Mouse (Mus musculus): ENCODE results near the gene Kcnn1. TPM values are rescaled to one million over a fixed set of nuclear protein-coding genes. Genes with fewer than 3 reads are reported as not detected.
A peak's percentile ranks its signal among the peaks of the same experiment; 100 is the strongest.

Kcnn1 gene
- polyA plus RNA-seq, 1 experiment from 2014 or later, result 2.0 TPM

DNA sequence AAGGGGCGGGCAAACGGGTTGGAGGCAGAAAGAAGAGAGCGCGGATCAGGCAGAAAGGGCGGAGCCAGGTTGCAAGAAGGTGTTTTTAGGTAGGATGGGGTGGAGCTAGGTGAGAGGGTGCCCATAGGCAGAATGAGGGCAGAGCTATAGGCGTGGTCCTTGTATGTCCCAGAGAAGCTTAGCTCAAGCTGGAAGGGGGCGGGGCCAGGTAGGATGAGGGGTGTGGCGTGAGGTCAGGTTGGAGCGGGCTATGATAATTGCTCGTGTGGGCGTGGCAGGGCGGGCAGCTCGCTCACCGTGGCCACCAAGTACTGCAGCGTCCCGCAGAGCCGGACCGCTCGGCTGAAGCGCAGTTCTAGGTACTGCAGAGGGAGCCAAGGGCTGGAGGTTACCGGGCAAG lies 28.3 kb upstream of the Kcnn1 start:
- H3K4me2 ChIP-seq (replicated peaks), result peak overlapping the region; percentile 57
- H3K4me1 ChIP-seq (replicated peaks), result peaks cover 22% of the 10 kb centered on the region
- peaks cover 23% of the 10 kb centered on the region for H3K36me3 ChIP-seq
- H3K4me3 ChIP-seq (replicated peaks), result 0 out of 2 replicates have a peak overlapping the region, but pooled peaks have one; percentile 2
- 8% methylated on average over 21 of the region's 21 CpGs for WGBS
- no peak overlapping the region for H3K9ac ChIP-seq
- H3K27me3 ChIP-seq (replicated peaks), result peaks cover 39% of the 10 kb centered on the region
- peak; percentile 79 for ATAC-seq
- H3K27ac ChIP-seq, result no peak overlapping the region
- H3K9me3 ChIP-seq, result no peaks in the 10 kb centered on the region

DNA sequence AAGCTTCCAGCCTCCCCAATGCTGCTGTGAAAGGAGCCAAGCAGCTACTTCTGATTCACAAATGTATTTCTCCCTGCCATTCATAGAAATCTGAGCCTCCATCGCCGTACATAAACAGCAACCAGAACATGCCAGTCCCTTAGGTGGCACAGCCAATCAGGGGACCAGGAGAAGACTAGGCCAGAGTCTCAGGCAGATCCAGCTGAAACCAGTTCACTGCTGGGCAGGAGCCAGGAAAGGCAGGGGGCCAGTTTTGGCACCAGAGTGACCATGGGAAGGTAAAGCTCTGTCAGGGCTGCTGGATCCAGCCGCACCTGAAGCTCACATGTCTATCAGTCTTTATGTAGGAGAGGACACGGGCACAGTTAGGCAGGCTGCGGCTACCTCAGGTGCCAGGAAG lies 27.6 kb upstream of the Kcnn1 start:
- no peak overlapping the region for H3K4me3 ChIP-seq (replicated peaks)
- no peak overlapping the region for H3K9ac ChIP-seq
- no peak for ATAC-seq
- H3K4me2 ChIP-seq (replicated peaks), result no peak overlapping the region
- H3K36me3 ChIP-seq, result peaks cover 21% of the 10 kb centered on the region
- WGBS, result 95% methylated on average over 5 of the region's 5 CpGs
- H3K9me3 ChIP-seq, result no peaks in the 10 kb centered on the region
- peaks cover 20% of the 10 kb centered on the region for H3K4me1 ChIP-seq (replicated peaks)
- H3K27me3 ChIP-seq (replicated peaks), result peaks cover 42% of the 10 kb centered on the region
- H3K27ac ChIP-seq, result no peak overlapping the region

DNA sequence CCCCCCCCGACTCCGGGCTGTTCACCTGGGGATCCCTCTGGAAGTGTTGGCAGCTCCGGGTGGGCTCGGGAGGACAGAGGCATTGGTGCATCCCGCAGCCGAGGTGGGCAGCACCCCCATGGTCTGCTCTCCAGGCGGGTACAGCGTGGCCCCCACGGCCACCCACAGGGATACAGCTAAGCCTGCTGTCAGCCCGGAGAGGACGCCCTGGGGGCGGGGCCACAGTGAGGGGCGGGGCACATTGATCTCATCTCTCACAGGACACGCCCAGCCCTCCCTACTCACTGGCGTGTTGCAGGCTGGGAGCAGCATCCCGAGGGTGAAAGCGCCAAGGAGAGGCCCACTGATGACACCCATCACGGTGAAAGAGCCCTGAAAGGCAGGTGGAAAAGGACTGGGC lies 24.6 kb upstream of the Kcnn1 start:
- Histone ChIP-seq H3K4me2 (replicated peaks) (peak overlapping the region; percentile 37), H3K4me1 (replicated peaks) (peaks cover 11% of the 10 kb centered on the region), H3K9ac (no peak overlapping the region), H3K36me3 (no peaks in the 10 kb centered on the region), H3K27me3 (replicated peaks) (peaks cover 33% of the 10 kb centered on the region), H3K4me3 (replicated peaks) (no peak overlapping the region), H3K27ac (no peak overlapping the region), H3K9me3 (no peaks in the 10 kb centered on the region)
- no peak for ATAC-seq
- WGBS, result 9% methylated on average over 17 of the region's 18 CpGs

DNA sequence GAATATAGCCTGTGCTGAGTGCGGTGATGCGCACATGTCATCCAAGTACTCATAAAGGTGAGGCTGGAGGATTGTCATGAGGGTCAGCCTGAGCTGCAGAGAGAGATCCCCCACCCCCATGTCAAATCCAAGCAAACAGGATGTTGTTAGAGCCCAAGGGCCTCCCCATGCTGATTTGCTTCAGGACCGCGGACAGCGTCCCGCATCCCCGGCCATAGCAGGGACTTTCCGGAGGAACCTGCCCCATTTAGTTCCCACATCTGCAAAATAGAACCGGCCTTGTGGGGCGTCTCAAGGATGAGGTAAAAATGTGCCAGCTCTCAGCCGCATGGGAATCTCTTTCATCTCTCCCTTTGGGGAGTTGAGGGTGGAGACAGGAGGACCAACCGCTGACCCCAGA lies 22.6 kb upstream of the Kcnn1 start:
- 0 out of 2 replicates have a peak, but pooled peaks cover 4% of the 10 kb centered on the region for H3K4me1 ChIP-seq (replicated peaks)
- H3K27ac ChIP-seq, result no peak overlapping the region
- H3K27me3 ChIP-seq (replicated peaks), result peaks cover 12% of the 10 kb centered on the region; the same call in 1 of the 2 replicates
- no peaks in the 10 kb centered on the region for H3K9me3 ChIP-seq
- H3K4me2 ChIP-seq (replicated peaks), result no peak overlapping the region
- no peak for ATAC-seq
- WGBS, result 17% methylated on average over 12 of the region's 12 CpGs
- H3K9ac ChIP-seq, result no peak overlapping the region
- no peaks in the 10 kb centered on the region for H3K36me3 ChIP-seq
- H3K4me3 ChIP-seq (replicated peaks), result no peak overlapping the region

DNA sequence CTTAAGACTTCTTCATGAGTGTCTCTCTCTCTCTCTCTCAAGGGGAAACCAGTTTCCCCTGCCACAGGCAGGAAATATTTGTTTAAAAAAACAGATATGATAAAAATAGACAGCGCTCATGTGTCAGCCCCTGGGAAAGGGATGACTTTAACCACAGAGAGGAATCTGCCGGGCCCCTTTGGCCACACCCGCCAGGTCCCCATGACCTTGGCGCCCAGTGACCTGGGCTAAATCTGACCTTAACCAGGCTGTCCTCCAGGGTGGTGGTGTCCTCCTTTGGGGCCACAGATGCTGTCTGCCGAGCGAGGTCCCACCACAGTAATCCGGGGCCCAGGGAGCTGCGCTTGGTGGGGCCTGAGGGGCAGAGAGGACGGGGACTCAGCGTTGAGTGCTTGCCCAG lies 21.6 kb upstream of the Kcnn1 start:
- no peak for ATAC-seq

DNA sequence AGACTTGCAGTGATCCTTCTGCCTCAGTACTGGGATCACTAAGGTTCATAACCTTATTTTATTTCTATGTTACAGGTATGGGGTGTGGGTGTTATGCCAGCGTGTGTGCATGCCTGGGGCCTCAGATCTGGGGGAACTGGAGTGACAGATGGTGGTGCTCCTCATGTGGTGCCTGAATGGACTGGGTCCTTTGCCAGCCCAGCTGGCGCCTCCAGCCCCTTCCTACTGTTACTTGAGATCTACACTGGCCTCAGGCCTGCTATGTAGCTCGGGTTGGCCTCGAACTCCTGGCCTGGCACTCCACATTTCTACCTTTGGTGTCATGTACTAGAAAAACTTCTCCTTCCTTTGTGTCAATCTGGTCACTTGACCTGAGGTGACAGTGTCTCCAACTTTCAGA lies 21.1 kb upstream of the Kcnn1 start:
- WGBS, result 77% methylated on average over 4 of the region's 4 CpGs
- H3K4me3 ChIP-seq (replicated peaks), result no peak overlapping the region
- H3K9me3 ChIP-seq, result no peaks in the 10 kb centered on the region
- H3K9ac ChIP-seq, result no peak overlapping the region
- ATAC-seq, result no peak
- H3K27ac ChIP-seq, result no peak overlapping the region
- H3K27me3 ChIP-seq (replicated peaks), result peaks cover 8% of the 10 kb centered on the region; the same call in 1 of the 2 replicates
- no peak overlapping the region for H3K4me2 ChIP-seq (replicated peaks)
- H3K4me1 ChIP-seq (replicated peaks), result 0 out of 2 replicates have a peak, but pooled peaks cover 4% of the 10 kb centered on the region
- no peaks in the 10 kb centered on the region for H3K36me3 ChIP-seq

More for the DNA sequence above, 21.6 kb upstream of the Kcnn1 start:
- Histone ChIP-seq H3K4me1 (replicated peaks) (0 out of 2 replicates have a peak, but pooled peaks cover 4% of the 10 kb centered on the region), H3K27ac (no peak overlapping the region), H3K4me2 (replicated peaks) (no peak overlapping the region), H3K36me3 (no peaks in the 10 kb centered on the region), H3K27me3 (replicated peaks) (peaks cover 7% of the 10 kb centered on the region; the same call in 1 of the 2 replicates), H3K4me3 (replicated peaks) (no peak overlapping the region), H3K9me3 (no peaks in the 10 kb centered on the region), H3K9ac (no peak overlapping the region)
- 79% methylated on average over 10 of the region's 10 CpGs for WGBS

DNA sequence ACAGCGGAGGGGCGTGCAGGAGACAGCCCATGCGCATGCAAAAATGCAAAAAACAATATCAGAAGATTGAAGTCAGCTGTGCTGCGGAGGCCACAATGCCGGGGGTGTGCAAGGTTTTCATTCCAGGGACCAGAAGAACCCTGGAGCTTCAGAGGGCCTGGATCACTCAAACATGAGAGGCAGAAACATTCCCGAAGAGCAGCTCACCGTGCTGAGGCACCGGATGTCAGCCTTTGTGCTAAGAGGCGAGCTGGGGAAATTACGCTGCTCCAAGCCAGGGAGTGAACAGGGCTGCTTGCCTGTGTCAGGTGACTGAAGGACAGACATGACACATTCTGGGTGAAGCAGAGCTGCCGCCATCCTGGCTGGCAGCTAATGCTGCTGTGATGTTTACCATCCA lies 17.5 kb upstream of the Kcnn1 start:
- no peak for ATAC-seq
- WGBS, result 29% methylated on average over 11 of the region's 11 CpGs

DNA sequence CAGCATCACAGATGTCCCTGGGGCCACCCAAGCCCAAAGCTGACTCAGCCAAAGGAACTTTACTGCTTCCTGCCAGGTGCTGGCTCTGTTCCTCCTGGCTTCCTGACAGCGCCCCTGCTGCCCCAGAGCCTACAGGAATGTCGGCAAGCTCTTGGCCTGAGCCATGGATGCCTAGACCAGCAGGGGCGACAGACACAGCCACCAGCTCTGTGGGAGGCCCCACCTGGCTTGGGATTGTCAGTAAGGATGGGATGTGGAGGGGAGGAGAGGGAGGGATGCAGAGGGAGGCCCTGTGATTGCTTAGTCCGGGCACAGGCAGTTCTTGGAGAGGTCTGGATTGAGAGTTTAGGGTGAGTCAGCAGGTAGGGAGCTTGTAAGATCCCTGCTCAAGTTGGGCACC lies 17.1 kb upstream of the Kcnn1 start:
- Histone ChIP-seq H3K27me3 (replicated peaks) (0 out of 2 replicates have a peak, but pooled peaks cover 4% of the 10 kb centered on the region), H3K4me2 (replicated peaks) (no peak overlapping the region), H3K9me3 (no peaks in the 10 kb centered on the region), H3K36me3 (no peaks in the 10 kb centered on the region), H3K4me3 (replicated peaks) (no peak overlapping the region), H3K27ac (no peak overlapping the region), H3K9ac (no peak overlapping the region), H3K4me1 (replicated peaks) (no peaks in the 10 kb centered on the region)
- peak; percentile 15; the same call in 1 of the 2 replicates for ATAC-seq
- WGBS, result 9% methylated on average over 4 of the region's 4 CpGs

More for the DNA sequence above, 17.5 kb upstream of the Kcnn1 start:
- Histone ChIP-seq H3K4me3 (replicated peaks) (no peak overlapping the region), H3K4me1 (replicated peaks) (no peaks in the 10 kb centered on the region), H3K36me3 (no peaks in the 10 kb centered on the region), H3K4me2 (replicated peaks) (no peak overlapping the region), H3K9me3 (no peaks in the 10 kb centered on the region), H3K9ac (no peak overlapping the region), H3K27me3 (replicated peaks) (0 out of 2 replicates have a peak, but pooled peaks cover 4% of the 10 kb centered on the region), H3K27ac (no peak overlapping the region)

DNA sequence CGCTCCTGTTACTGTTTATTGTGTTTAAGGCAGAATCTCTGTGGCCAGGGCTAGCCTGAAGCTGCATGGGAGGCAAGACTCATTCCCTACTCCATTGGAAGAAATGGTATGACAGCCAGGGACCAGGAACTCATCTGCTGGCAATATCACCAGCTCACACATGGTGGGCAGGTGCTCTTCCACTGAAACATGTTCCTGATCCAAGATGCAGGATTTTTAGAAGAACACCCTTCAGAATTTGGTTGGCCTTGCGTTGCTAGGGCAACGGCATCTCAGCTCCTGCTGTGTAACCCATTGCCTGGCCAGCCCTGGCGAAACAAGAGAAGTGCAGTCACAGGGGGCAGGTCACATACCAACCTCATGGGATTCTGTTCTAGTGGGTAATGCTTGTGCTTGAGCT lies 16.4 kb upstream of the Kcnn1 start:
- H3K27ac ChIP-seq, result no peak overlapping the region
- 0 out of 2 replicates have a peak, but pooled peaks cover 4% of the 10 kb centered on the region for H3K27me3 ChIP-seq (replicated peaks)
- 61% methylated on average over 4 of the region's 4 CpGs for WGBS
- ATAC-seq, result no peak
- no peaks in the 10 kb centered on the region for H3K36me3 ChIP-seq
- H3K9me3 ChIP-seq, result no peaks in the 10 kb centered on the region
- no peaks in the 10 kb centered on the region for H3K4me1 ChIP-seq (replicated peaks)
- no peak overlapping the region for H3K4me3 ChIP-seq (replicated peaks)
- H3K4me2 ChIP-seq (replicated peaks), result no peak overlapping the region
- H3K9ac ChIP-seq, result no peak overlapping the region

DNA sequence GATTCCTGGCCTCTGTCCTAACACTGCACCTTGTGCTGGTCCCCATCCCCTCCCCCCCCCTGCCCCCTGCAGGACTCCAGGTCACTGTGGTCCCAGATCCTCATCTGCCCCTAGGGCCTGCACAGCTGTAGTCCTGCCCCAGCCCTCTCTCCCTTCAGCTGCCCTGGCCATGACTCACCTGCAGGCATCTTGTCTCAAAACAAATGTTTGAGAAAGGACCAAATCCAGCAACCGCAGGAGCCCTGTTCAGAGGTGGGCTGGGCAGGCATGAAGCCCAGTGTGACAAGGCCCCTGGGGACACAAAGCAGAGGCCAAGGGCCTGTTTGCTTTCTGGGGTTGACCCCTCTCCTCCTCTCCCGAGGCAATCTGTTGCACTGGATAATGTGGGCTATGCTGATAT lies 15.1 kb upstream of the Kcnn1 start:
- Histone ChIP-seq H3K4me3 (replicated peaks) (no peak overlapping the region), H3K36me3 (no peaks in the 10 kb centered on the region), H3K9ac (no peak overlapping the region), H3K4me2 (replicated peaks) (no peak overlapping the region), H3K4me1 (replicated peaks) (no peaks in the 10 kb centered on the region), H3K9me3 (no peaks in the 10 kb centered on the region), H3K27ac (no peak overlapping the region), H3K27me3 (replicated peaks) (0 out of 2 replicates have a peak, but pooled peaks cover 4% of the 10 kb centered on the region)
- no peak for ATAC-seq
- 39% methylated on average over 2 of the region's 2 CpGs for WGBS

DNA sequence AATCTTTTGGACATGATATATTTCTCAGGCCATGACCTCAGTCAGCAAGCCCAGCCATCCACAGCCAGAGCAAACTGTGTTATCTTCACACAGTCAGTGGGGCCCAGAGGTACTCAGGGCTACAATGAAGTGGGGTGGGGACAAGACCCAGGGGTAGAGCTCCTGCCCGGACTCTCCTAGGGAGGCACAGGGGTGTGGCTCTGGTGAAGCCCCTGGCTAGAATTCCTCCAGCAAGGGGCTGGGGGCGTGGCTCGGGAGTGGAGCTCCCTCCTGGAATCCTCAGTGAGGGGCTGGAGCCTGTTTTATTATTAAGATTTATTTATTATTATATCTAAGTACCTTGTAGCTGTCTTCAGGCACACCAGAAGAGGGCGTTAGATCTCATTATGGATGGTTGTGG lies 13.3 kb upstream of the Kcnn1 start:
- ATAC-seq, result no peak
- Histone ChIP-seq H3K4me2 (replicated peaks) (no peak overlapping the region), H3K9ac (no peak overlapping the region), H3K4me1 (replicated peaks) (peaks cover 5% of the 10 kb centered on the region; the same call in 1 of the 2 replicates), H3K27me3 (replicated peaks) (0 out of 2 replicates have a peak, but pooled peaks cover 4% of the 10 kb centered on the region), H3K27ac (no peak overlapping the region), H3K9me3 (no peaks in the 10 kb centered on the region), H3K4me3 (replicated peaks) (no peak overlapping the region), H3K36me3 (no peaks in the 10 kb centered on the region)
- WGBS, result 47% methylated on average over 4 of the region's 4 CpGs

DNA sequence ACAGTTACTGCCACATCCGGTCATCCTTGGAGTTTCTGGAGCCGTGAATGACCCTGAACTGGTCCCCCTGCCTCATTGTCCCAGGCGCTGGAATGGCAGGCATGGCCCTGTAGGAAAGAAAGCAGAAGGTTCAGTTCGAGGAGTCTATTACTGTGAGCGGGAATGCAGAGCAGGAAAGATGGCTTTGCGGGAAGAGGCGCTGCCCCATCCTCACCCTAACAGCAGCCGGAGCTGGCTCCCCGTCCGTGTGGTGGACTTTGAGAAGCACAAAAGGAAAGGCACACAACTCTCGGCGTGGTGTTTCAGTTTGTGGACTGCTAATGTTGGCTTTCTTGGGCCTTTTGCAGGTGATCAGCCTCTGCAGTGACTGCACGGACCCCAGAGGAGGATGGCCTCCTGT lies 11.4 kb upstream of the Kcnn1 start:
- Histone ChIP-seq H3K27me3 (replicated peaks) (0 out of 2 replicates have a peak, but pooled peaks cover 2% of the 10 kb centered on the region), H3K4me2 (replicated peaks) (no peak overlapping the region), H3K9ac (no peak overlapping the region), H3K36me3 (no peaks in the 10 kb centered on the region), H3K4me3 (replicated peaks) (no peak overlapping the region), H3K9me3 (no peaks in the 10 kb centered on the region), H3K4me1 (replicated peaks) (peaks cover 9% of the 10 kb centered on the region; the same call in 1 of the 2 replicates), H3K27ac (no peak overlapping the region)
- ATAC-seq, result no peak
- whole genome bisulfite sequencing, result 93% methylated on average over 13 of the region's 13 CpGs

DNA sequence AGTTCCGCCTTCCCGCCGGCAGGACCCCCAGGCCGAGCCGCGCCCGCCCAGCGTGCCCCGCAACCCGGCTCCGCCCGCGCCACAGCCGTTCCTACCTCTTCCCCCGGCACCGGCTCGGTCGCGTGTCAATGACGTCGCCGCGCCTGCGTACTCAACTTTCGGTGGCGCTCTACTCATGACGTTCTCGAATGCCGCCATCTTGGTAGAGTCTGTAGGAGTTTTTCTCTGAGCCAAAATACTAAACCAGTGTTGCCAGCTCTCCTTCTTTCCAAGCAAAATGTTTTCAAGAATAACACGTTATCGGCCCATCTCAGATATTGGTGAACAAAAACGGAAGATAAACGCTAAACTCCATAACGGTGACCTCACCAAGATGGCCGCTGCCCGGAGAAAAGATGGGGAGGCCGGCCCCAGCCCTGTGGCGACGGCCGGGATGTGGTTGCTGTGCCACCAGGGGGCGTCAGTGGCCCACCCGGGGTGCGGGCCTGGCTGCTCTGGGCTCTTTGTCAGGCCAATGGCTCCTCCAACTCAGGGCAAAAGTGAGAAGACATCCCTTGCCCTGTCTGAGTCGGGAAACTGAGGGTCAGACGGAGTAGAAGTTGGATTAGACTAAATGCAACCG lies 10.4 kb upstream of the Kcnn1 start, which contains the start of gene Ccdc124:
TSS of gene Ccdc124 (minus strand) at position 572 of the 622 bp plus-strand sequence.
- H3K4me2 ChIP-seq (replicated peaks), result peak within 1 kb of the TSS; percentile 83
- no peaks in the 10 kb centered on the region for H3K9me3 ChIP-seq
- WGBS, result under 1% methylated on average over 46 of the region's 46 CpGs
- no peaks in the 10 kb centered on the region for H3K27me3 ChIP-seq (replicated peaks)
- H3K9ac ChIP-seq, result peak within 1 kb of the TSS; percentile 69
- peak within 1 kb of the TSS; percentile 83 for H3K4me3 ChIP-seq (replicated peaks)
- ATAC-seq, result peak; percentile 92
- H3K27ac ChIP-seq, result peak within 1 kb of the TSS; percentile 71
- peaks cover 18% of the 10 kb centered on the region for H3K4me1 ChIP-seq (replicated peaks)
- H3K36me3 ChIP-seq, result no peaks in the 10 kb centered on the region
